Mouse (Mus musculus): ENCODE data around the gene Tnfrsf12a.

- no peak for TF ChIP-seq CTCF (IDR thresholded peaks at IDR 0.05; ENCODE audit: extremely low read depth, insufficient read depth, insufficient read length, insufficient replicate concordance)
- no peak for TF ChIP-seq POLR2A (IDR thresholded peaks at IDR 0.05; ENCODE audit: low read depth, low read length)
Observed at GRCm38 (mm10) chr17:23681086-23681485, 3.8 kb upstream of the Tnfrsf12a start.
